Mouse (Mus musculus): ENCODE measurements around the gene L3hypdh. TPM values are rescaled to one million over a fixed set of nuclear protein-coding genes. Genes with fewer than 3 reads are reported as not detected.

Gene L3hypdh
- 71.8 TPM for polyA plus RNA-seq (2014; fragmentation: Illumina TruSeq; extraction: RNeasy Lipid Tissue Mini Kit (QIAGEN cat#74804); ENCODE audit: low read depth, low replicate concordance)

GRCm38 (mm10) chr12:72085329-72086165 lies at the start of gene L3hypdh, which contains the start of gene Jkamp:
TSS of gene L3hypdh (minus strand) at chr12:72085439.
TSS of gene Jkamp (plus strand) at chr12:72085589.

DNA sequence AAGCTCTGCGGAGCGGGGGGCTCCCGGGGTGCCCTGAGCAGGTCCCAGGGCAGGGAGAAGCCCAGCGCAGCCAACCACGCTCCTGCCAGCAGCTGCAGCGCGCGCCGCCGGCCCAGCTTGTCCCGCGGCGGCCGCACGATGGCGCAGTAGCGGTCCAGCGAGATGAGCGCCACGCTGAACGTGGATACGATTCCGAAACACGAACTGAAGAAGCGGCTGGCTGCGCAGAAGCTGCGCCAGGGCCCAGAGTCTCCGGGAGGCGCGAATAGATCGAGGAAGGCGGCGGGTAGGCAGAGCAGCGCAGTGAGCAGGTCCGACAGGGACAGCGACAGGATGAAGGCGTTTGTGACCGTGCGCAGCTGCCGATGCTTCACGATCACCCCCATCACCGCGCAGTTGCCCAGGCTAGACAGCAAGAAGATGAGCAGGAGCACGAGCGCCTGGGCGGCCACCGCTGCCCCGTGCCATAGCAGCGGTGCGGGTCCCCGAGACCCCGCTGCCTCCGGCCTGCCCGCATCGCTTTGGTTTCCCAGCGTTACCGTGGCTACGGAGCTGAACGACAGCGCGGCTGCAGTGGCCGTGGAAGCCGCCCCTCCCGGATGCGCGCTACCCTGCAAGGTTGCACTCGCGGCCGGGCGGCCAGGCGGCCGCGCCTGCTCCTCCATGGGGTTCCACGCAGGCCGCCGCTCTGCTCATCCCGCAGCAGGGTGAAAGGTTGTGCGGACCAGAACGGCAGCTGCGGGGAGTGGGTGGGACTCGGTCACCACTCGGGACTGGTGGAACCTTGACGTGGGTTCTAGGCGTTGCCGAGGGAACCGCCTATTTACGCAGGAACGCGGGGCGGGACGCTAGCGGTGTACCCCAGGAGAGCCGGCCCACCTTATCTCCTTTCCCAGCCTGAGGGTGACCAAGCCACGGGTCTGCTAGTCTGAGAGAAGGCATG lies 14.6 kb downstream of the L3hypdh start, which contains the start of gene Gpr135:
Gene Gpr135 (minus strand): TSS at position 799 of the 943 bp plus-strand sequence.

Other genes with a start within 250 kb of the L3hypdh start
- gene Gpr135, start 14.3 kb downstream of the L3hypdh start, polyA plus RNA-seq (2014; fragmentation: Illumina TruSeq; extraction: RNeasy Lipid Tissue Mini Kit (QIAGEN cat#74804); ENCODE audit: low read depth, low replicate concordance), result 7.2 TPM
- 66.8 TPM for gene Jkamp, start 150 bp upstream of the L3hypdh start, polyA plus RNA-seq (2014; fragmentation: Illumina TruSeq; extraction: RNeasy Lipid Tissue Mini Kit (QIAGEN cat#74804); ENCODE audit: low read depth, low replicate concordance)
- not detected for gene Ccdc175, start 99.6 kb upstream of the L3hypdh start, polyA plus RNA-seq (2014; fragmentation: Illumina TruSeq; extraction: RNeasy Lipid Tissue Mini Kit (QIAGEN cat#74804); ENCODE audit: low read depth, low replicate concordance)

Data from kidney, adult 10 weeks (tissue).